Mouse (Mus musculus) cerebellum, adult 2 months (tissue): ENCODE data around the gene Ift57. TPM values are rescaled to one million over a fixed set of nuclear protein-coding genes. Genes with fewer than 3 reads are reported as not detected.

Experiments
- DNase-seq, 2 experiments: peaks; one replicate each; pipeline ENCODE4 v3.0.0; 2021
- H3K27ac ChIP-seq: fragments of 200-500 bp; 2 replicates; pipeline ENCODE4 v1.5.1; 2012; ENCODE audit warnings: low read length, control low read depth, inconsistent platforms; ENCODE audit not compliant: insufficient read depth
- H3K27me3 ChIP-seq: fragments of 200-500 bp; 2 replicates; pipeline ENCODE4 v1.6.1; 2012; ENCODE audit warnings: inconsistent platforms, mild to moderate bottlenecking, low read length, moderate library complexity; ENCODE audit not compliant: control insufficient read depth, insufficient read depth
- H3K4me1 ChIP-seq: fragments of 200-500 bp; 2 replicates; pipeline ENCODE4 v1.6.1; 2011; ENCODE audit warnings: low read length; ENCODE audit not compliant: control insufficient read depth, insufficient read depth
- H3K4me3 ChIP-seq: fragments of 200-500 bp; replicated peaks from 2 replicates; pipeline ENCODE3; 2011; ENCODE audit warnings: mild to moderate bottlenecking, low read depth, low read length, control low read depth; ENCODE audit not compliant: insufficient read depth
- CTCF ChIP-seq: fragments of 200-500 bp; IDR thresholded peaks from 2 replicates; pipeline ENCODE4 v1.5.1; 2011; ENCODE audit warnings: low read depth, mild to moderate bottlenecking, control low read depth, low read length, moderate library complexity, borderline replicate concordance; ENCODE audit not compliant: insufficient read depth
- POLR2A ChIP-seq: fragments of 200-500 bp; IDR thresholded peaks from 2 replicates; pipeline ENCODE4 v1.6.1; 2011; ENCODE audit warnings: low read length, control low read depth, borderline replicate concordance; ENCODE audit not compliant: insufficient read depth
- WGBS: fragments of 180-500 bp; shearing (Covaris S2); methylation state at CpG from one replicate; pipeline ENCODE4 v1.1.7; 2018; 5-methylcytosine and 5-hydroxymethylcytosine counted together
- polyA plus RNA-seq: library from polyadenylated mRNA; depleted of rRNA; stranded (reverse); fragments of >200 nt; gene quantifications from 2 replicates; pipeline ENCODE4 v1.2.3, GENCODE M21; 2012

Gene Ift57
- polyA plus RNA-seq, 1 experiment, result 39.0 TPM

- WGBS, result 96% methylated on average over 1 of the region's 1 CpGs
- no peak for DNase-seq
- H3K27ac ChIP-seq, result no peak overlapping the region
- H3K4me1 ChIP-seq, result peaks cover 5% of the 10 kb centered on the region; the same call in 1 of the 2 replicates
- TF ChIP-seq CTCF (no peak), POLR2A (no peak)
- H3K27me3 ChIP-seq, result no peaks in the 10 kb centered on the region
- no peak overlapping the region for H3K4me3 ChIP-seq
Observed at GRCm38 (mm10) chr16:49773068-49773467, 74.0 kb downstream of the Ift57 start.

- Histone ChIP-seq H3K4me1 (peaks cover 5% of the 10 kb centered on the region; the same call in 1 of the 2 replicates), H3K27ac (no peak overlapping the region), H3K27me3 (no peaks in the 10 kb centered on the region), H3K4me3 (no peak overlapping the region)
- TF ChIP-seq CTCF (no peak), POLR2A (no peak)
- 94% methylated on average over 18 of the region's 18 CpGs for WGBS
- DNase-seq, result no peak
Observed at GRCm38 (mm10) chr16:49774059-49775001, 75.3 kb downstream of the Ift57 start.

- Histone ChIP-seq H3K4me1 (peaks cover 5% of the 10 kb centered on the region; the same call in 1 of the 2 replicates), H3K4me3 (peak overlapping the region; percentile 24), H3K27me3 (no peaks in the 10 kb centered on the region), H3K27ac (no peak overlapping the region)
- no peak for TF ChIP-seq CTCF
- no peak for TF ChIP-seq POLR2A
- WGBS, result 42% methylated on average over 22 of the region's 22 CpGs
- DNase-seq, result peak; percentile 47 to 60
Observed at GRCm38 (mm10) chr16:49775002-49775966, 76.3 kb downstream of the Ift57 start.

GRCm38 (mm10) chr16:49776981-49777380 is 77.9 kb downstream of the Ift57 start:
- peaks cover 5% of the 10 kb centered on the region; the same call in 1 of the 2 replicates for H3K4me1 ChIP-seq
- H3K4me3 ChIP-seq, result no peak overlapping the region
- WGBS, result 89% methylated on average over 7 of the region's 7 CpGs
- TF ChIP-seq POLR2A, result no peak
- no peak for TF ChIP-seq CTCF
- DNase-seq, result no peak
- H3K27ac ChIP-seq, result no peak overlapping the region
- no peaks in the 10 kb centered on the region for H3K27me3 ChIP-seq

GRCm38 (mm10) chr16:49781556-49782156 is 82.6 kb downstream of the Ift57 start:
- Histone ChIP-seq H3K27ac (no peak overlapping the region), H3K4me1 (no peaks in the 10 kb centered on the region), H3K27me3 (no peaks in the 10 kb centered on the region), H3K4me3 (no peak overlapping the region)
- no peak for DNase-seq
- TF ChIP-seq CTCF (no peak), POLR2A (no peak)
- 93% methylated on average over 5 of the region's 5 CpGs for WGBS

- DNase-seq, result peak in 1 of 2 experiments; percentile 53
- no peak overlapping the region for H3K27ac ChIP-seq
- TF ChIP-seq POLR2A, result no peak
- no peak for TF ChIP-seq CTCF
- H3K4me3 ChIP-seq, result no peak overlapping the region
- H3K27me3 ChIP-seq, result no peaks in the 10 kb centered on the region
- no peaks in the 10 kb centered on the region for H3K4me1 ChIP-seq
Observed at GRCm38 (mm10) chr16:49783369-49783768, 84.3 kb downstream of the Ift57 start.

GRCm38 (mm10) chr16:49786116-49786515 is 87.1 kb downstream of the Ift57 start:
- no peak overlapping the region for H3K4me3 ChIP-seq
- no peak for TF ChIP-seq CTCF
- no peak for TF ChIP-seq POLR2A
- no peaks in the 10 kb centered on the region for H3K27me3 ChIP-seq
- no peaks in the 10 kb centered on the region for H3K4me1 ChIP-seq
- WGBS, result 92% methylated on average over 6 of the region's 6 CpGs
- no peak for DNase-seq
- H3K27ac ChIP-seq, result no peak overlapping the region
